ENCODE assay signal across 9 mouse cellular contexts in genomic region chr12:69451110-69451509, GRCm38 (mm10).
DNase-seq lines count a peak whose midpoint lies in the region; ATAC-seq lines count a peak whose summit lies in the region.
"Had no signal": no experiment of that assay in that cellular context is flagged by ENCODE, and none has a peak within 500 bp of the region (broad histone marks: within the 10 kb centered on the region; RNA-seq: fewer than 3 reads in every experiment).

No protein-coding gene starts in this region.

- WGBS in heart, embryonic 16.5 days: 39% methylated on average over 6 of the region's 6 CpGs
- 7% methylated on average over 6 of the region's 6 CpGs for WGBS in large intestine, adult 2 months
- WGBS in forebrain, embryonic 11.5 days: 77% methylated on average over 6 of the region's 6 CpGs

- no peak overlapping the region for H3K4me3 ChIP-seq in heart, embryonic 16.5 days (ENCODE audit: low read length)
- no peak overlapping the region for H3K4me3 ChIP-seq in forebrain, embryonic 11.5 days (ENCODE audit: low read depth, low read length)

- H3K9me3 ChIP-seq in heart, embryonic 16.5 days (replicated peaks; ENCODE audit: control insufficient read depth, low read length): no peaks in the 10 kb centered on the region; the same call in 1 of the 2 replicates
- H3K9me3 ChIP-seq in forebrain, embryonic 11.5 days (ENCODE audit: control insufficient read depth, low read length): no peaks in the 10 kb centered on the region

- intact Hi-C loops in left cerebral cortex, postnatal 25 days (cut with DNase I): no loop called here

- H3K4me1 ChIP-seq in heart, embryonic 16.5 days (ENCODE audit: control insufficient read depth, insufficient read depth, low read length): peaks cover 19% of the 10 kb centered on the region
- peaks cover 6% of the 10 kb centered on the region; the same call in 1 of the 2 replicates for H3K4me1 ChIP-seq in forebrain, embryonic 11.5 days (replicated peaks; ENCODE audit: control insufficient read depth, insufficient read depth, low read length)

- H3K27me3 ChIP-seq in heart, embryonic 16.5 days (ENCODE audit: control insufficient read depth, insufficient read depth, low read length): no peaks in the 10 kb centered on the region
- H3K27me3 ChIP-seq in forebrain, embryonic 11.5 days (ENCODE audit: control insufficient read depth, insufficient read depth, low read length): no peaks in the 10 kb centered on the region

- no peak overlapping the region for H3K4me2 ChIP-seq in heart, embryonic 16.5 days (ENCODE audit: low read depth, low read length)
- H3K4me2 ChIP-seq in forebrain, embryonic 11.5 days (ENCODE audit: low read depth, low read length, severe bottlenecking): no peak overlapping the region

- no peaks in the 10 kb centered on the region for H3K36me3 ChIP-seq in heart, embryonic 16.5 days (ENCODE audit: control insufficient read depth, insufficient read depth)
- no peaks in the 10 kb centered on the region for H3K36me3 ChIP-seq in forebrain, embryonic 11.5 days (ENCODE audit: control insufficient read depth, insufficient read depth, low read length)

- H3K9ac ChIP-seq in heart, embryonic 16.5 days (ENCODE audit: low read length): no peak overlapping the region
- H3K9ac ChIP-seq in forebrain, embryonic 11.5 days (ENCODE audit: low read length): no peak overlapping the region

- ATAC-seq in heart, embryonic 16.5 days (replicated peaks; ENCODE audit: extremely low read depth, insufficient read depth, low FRiP score): no peak
- ATAC-seq in megakaryocyte-erythroid progenitor cell, adult 5-6 weeks (replicated peaks; ENCODE audit: low FRiP score, low TSS enrichment, poor library complexity, severe bottlenecking): no peak
- ATAC-seq in forebrain, embryonic 11.5 days (replicated peaks; ENCODE audit: low FRiP score): no peak

- H3K27ac ChIP-seq in heart, embryonic 16.5 days (ENCODE audit: low read length): peak overlapping the region; percentile 15; the same call in 1 of the 2 replicates
- H3K27ac ChIP-seq in forebrain, embryonic 11.5 days (ENCODE audit: low read depth, low read length): no peak overlapping the region

- DNase-seq in urinary bladder, postnatal 36 days (ENCODE audit: low spot score in 2 of 2): peak; percentile 35 to 39
- no peak for DNase-seq in urinary bladder, adult 2 months (ENCODE audit: low spot score)
- peak; percentile 59 for DNase-seq in large intestine, adult 2 months (ENCODE audit: low read depth, low spot score)
- no peak for DNase-seq in left cerebral cortex, postnatal 25 days (ENCODE audit: low spot score in 2 of 2)
- no peak for DNase-seq in thymus, postnatal 10 days (ENCODE audit: low spot score in 2 of 2)
- no peak for DNase-seq in forebrain, embryonic 11.5 days (ENCODE audit: low spot score)
- DNase-seq: cerebellum, postnatal 25 days had no signal

Comparison
In these comparisons a context has a peak if more than half of its experiments do, and no peak if none do; other contexts are left out.
1. DNase-seq: peak in urinary bladder, postnatal 36 days (2 of 2) and large intestine, adult 2 months (single experiment); none in urinary bladder, adult 2 months (single experiment), left cerebral cortex, postnatal 25 days (0 of 2), thymus, postnatal 10 days (0 of 2) and forebrain, embryonic 11.5 days (single experiment).